Mouse (Mus musculus): ENCODE results near the gene Lgi1. TPM values are rescaled to one million over a fixed set of nuclear protein-coding genes. Genes with fewer than 3 reads are reported as not detected.
A peak's percentile ranks its signal among the peaks of the same experiment; 100 is the strongest.

Gene Lgi1
- total RNA-seq, 2 experiments from 2014 or later: 2.9 to 7.3 TPM

DNA sequence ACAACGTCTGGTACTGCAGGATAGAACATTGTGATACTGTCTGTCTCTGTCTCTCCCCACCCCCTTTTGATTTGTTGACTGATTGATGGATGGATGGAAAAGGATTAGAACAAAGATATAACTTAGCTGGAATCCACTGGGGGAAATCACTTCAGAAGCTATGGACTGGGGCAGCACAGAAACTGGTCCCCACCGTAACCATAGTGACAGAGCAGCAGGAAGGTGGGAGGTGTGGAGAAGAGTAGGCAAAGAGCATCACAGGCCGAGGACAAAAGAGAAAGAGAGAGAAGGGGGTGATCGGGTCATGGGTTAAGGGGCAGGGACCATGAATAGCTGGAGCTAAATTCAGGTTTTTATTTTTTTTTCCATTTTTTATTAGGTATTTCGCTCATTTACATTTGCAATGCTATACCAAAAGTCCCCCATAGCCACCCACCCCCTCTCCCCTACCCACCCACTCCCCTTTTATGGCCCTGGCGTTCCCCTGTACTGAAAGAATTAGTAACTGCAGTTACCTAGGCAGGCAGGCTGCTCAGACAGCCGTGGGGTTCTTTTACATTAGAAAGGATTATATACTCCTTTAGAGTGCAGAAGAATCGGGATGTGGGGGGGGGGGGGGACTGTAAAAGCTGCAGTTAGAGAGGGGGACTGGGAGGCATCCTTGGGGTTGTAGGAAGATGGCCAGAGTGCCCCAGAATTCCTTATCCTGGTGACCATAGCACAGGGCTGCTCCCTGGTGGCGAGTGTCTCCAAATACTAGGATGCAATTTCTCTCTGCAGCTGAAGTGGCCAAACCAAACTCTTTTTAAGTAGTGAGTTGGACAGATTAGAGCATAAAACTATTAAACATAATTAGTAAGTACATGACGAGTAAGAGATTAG is 60.1 kb downstream of the Lgi1 start:
- intact Hi-C loops (cut with DNase I): loop anchor here (2.0 kb wide), 1 partner anchor 70 kb away; no protein-coding TSS in a partner anchor
- DNase-seq: no peak

DNA sequence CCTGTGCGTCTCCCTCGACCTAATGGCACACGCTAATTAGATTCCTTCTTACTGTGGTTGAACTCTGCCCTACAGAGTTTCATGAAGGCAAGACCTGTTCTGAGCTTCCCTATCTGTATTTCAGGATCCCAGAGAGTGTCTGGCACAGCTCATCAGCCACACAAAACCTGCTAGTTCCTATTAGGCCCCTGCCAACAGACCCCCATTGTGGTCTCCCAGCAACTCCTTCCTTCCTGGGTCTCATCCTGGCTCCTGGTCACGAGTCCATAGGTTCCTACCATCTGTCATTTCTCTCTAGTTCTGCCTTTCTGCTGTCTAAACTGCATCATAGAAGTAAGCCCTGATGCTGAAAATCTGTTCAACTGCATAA is 60.7 kb downstream of the Lgi1 start:
- no peak for DNase-seq
- intact Hi-C loops (cut with DNase I): loop anchor here (2.0 kb wide), 1 partner anchor 70 kb away; no protein-coding TSS in a partner anchor

DNA sequence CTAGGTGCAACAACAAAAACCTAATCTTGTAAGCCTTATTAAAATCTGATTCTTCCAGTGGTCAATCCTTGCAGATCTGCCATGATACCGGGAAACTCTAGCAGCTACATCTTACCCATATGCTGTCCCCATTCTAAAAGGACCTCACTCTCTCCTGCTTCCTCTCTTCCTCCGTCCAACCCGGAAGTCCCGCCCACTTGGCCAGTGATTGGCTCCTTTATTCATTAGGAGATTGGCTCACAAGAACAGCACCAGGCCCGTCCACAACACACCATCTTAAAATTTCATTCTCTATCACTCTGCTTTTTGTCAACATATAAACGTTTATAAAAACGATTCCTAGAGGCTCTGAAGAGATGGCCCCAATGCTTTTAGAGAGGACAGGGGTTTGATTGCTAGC is 61.5 kb downstream of the Lgi1 start:
- DNase-seq: no peak
- intact Hi-C loops (cut with DNase I): loop anchor here (2.0 kb wide), 1 partner anchor 71 kb away; no protein-coding TSS in a partner anchor

DNA sequence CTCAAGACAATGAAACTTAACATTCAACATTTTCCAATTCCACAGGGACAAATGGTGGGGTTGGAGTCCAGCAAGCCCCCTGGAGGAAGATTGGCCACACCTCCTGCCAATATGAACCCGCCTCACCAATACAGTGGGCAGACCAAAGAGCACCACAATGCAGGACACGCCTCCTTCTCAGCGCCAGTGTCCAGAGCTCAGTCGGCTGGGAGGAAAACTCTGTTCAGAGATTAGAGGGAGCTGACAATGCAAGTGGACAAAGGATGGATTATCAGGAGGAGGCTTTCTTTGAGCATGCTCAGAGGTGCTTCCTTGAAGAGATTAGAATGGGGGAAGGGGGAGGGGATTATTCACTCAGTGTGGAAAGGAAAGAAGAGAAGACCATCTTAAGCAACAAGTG is 62.7 kb downstream of the Lgi1 start:
- intact Hi-C loops (cut with DNase I): no loop called here

DNA sequence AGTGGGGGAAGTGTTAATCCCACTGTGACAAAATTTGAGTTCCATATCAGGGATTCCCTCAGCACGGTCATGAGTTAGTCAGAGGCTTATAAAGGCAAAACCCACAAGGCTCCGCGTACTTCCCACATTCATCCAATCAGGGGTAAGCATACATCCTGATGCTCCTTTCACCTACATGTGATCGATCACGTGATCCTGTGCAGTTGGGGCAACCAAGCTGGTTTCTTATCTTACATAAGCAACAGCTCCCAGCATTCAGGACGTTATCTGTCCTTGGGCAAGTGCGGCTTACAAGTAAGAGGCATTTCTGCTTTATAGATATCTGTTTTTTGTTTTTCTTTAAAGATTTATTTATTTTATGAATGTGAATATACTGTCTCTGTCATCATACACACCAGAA is 63.7 kb downstream of the Lgi1 start:
- intact Hi-C loops (cut with DNase I): no loop called here
- no peak for DNase-seq

More for the DNA sequence above, 62.7 kb downstream of the Lgi1 start:
- DNase-seq: no peak

DNA sequence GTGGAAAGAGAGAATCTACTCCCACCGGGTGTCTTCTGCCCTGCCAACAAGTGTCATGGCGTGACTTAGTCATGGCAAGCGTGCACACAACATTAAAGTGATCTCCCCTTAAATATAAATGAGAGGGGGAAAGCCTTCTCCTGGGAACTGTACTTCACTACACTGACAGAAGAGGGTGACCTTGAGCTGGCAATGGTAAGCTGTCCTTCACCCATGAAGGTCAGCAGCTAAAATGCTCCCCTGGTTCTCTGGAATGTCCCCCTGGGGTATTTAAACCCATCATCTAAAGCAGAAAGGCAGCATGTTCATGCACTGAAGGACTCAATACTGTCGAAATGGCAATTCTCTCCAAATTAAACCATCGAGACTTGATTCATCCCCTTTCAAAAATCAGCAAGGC is 64.9 kb downstream of the Lgi1 start:
- intact Hi-C loops (cut with DNase I): no loop called here
- DNase-seq: no peak

DNA sequence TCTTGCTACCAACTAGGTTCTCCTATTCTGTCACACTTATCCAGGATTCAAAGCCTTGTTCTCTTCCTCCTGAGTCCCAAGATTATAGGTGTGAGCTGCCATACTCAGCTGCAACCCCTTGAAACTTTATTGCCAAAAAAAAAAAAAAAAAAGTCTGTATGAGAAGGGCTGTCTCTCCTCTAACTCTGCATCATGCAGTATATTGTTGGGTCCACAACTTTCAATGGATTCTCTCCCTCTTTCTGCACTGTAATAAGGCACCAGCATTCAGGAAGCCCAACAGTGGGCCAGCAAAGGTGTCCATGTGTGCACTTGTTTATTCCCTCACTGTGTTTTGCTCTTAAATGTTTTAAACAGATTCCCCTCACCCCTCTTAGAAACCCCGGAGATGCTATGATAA is 66.7 kb downstream of the Lgi1 start:
- intact Hi-C loops (cut with DNase I): no loop called here
- no peak for DNase-seq

DNA sequence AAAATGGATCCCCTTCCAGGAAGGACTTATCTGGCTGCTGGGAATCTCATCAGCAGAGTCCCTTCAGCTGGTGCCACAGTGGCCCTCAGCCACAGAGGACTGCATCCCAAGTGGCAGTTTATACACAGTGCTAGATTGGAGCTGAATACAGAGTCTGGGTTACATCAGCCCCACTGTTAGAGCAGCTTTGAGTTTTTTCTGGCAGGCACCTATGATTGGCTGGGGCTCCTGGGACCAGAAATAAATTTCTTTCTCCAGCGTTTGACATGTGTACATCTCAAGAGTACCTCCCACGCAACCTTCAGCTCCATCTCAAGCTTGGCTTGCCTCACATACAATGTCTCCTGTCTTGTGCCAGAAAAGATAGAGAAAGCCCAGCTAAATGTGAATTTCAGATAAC is 67.9 kb downstream of the Lgi1 start:
- DNase-seq: no peak
- intact Hi-C loops (cut with DNase I): no loop called here

DNA sequence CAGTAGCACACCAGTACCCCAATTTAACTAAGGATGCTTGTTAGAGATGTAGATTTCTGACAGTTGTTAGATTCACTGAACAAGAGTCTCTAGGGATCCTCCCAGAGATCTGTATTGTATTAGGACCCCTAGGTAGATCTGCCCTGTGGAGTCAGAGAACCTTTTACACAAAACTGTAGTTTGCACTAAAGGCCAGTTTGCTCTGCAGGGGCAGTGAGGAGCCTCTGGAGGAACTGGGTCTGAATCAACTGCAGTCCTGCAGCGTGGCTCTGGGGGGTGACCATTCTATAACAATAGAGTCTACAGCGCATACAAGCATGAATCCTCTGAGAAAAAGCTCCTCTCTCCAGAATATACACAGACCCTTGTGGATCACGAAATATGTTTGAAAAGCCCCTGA is 68.5 kb downstream of the Lgi1 start:
- intact Hi-C loops (cut with DNase I): no loop called here
- DNase-seq: no peak

DNA sequence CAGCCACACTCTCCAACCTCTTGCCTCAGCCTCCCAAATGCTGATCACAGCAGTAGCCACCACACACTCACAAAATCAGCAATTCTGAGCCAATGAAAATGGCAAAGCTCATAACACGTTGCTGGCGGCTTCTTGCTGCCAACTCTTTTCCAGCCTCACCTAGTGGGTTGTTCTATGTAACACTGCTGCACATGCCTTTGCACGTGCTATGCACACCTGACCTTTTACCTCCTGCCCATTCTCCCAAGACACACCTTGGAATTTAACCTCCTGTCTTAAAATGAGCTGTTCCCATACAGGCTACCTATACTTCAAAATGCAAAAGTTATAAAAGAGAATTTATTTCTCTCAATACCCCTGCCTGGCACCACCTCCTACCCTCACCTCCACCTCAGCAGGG is 72.2 kb downstream of the Lgi1 start:
- intact Hi-C loops (cut with DNase I): no loop called here
- no peak for DNase-seq

DNA sequence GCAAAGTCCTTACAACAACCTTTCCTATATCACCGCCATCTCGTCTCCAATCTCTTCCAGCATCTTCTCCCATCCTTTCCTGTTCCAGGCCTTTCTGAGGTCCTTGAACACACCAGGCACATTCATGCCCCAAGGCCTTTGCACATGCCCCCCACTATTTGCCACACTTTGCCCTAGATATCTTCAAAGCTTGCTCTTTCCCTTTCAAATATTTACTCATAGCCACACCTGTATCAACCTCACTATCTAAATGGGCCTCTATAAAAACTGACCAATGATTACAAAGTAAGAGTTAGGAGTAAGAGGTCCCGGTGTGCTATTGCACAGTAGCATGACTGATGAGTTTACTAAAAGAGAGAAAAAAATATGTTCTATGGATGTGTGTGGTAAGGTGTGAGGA is 73.0 kb downstream of the Lgi1 start:
- no peak for DNase-seq
- intact Hi-C loops (cut with DNase I): no loop called here

DNA sequence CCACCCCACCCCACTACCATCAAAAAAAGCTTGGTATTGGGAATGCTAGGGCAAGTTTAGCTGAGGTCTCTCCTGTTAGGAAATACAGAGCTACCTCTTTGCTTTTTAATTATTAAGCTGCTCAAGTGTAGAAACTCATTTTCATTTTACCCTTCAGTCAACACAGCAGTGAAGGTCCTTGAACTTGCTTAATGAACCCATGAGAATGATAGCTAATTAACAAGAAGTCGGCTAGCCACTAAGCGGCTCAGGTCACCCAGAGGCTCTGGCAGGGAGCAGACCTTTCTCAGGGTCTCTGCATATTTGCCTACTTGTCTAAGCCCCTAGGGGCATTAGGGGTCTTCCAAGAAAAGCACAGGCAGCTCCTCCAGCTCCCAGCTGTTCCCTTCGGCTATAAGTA is 75.4 kb downstream of the Lgi1 start:
- intact Hi-C loops (cut with DNase I): no loop called here
- no peak for DNase-seq

DNA sequence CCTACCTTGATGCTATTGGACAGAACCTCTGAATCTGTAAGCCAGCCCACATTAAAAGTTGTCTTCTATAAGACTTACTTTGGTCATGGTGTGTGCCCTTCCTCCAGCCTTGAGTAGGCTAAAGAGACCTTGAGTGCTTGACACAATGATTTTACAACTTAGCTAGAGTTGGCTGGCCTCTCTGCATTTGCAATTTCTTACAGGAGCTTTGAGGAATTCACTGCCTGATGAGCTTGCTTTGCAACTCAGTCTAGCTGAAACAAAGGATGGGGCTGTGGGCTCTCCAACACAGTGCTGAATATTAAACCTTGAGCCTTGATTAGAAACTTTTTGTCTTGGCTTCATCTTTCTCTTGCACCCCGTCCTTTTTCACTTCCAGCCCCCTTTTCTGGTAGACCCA is 78.9 kb downstream of the Lgi1 start:
- DNase-seq: no peak
- intact Hi-C loops (cut with DNase I): no loop called here

DNA sequence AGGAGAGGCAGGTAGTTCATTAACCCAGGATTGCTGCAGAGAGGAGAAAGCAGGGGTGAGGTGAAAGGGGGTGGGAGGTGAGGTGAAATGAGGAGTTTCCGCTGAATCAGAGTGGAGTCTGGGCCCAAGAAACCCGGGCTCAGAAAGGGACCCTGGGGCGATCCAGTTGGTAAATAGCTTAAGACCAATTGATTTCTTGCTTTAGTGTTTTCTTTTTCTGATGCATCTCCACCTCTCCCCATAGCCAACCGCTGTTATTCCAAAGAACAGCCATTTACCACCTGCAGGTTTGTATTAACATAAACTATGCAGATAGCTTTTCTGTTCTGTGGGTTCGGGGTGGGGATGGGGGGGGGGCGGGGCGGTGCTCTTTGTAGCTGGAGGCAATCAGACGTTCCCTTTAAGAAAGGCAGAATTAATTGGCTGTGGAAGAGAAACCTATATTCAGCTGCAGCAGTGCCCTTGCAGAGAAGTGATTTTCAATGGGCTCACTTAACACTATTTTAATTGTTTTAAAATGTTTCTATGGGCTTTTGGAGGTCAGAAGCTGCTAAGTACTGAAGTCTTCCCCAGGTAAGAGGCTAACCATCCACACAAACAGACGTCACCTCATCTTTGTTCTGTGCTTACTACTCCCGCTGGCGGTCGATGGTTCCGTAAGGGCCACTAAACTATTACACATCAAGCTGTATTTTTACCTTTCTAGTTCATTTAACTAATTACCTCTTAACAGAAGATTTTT is 84.1 kb downstream of the Lgi1 start:
- intact Hi-C loops (cut with DNase I): no loop called here

DNA sequence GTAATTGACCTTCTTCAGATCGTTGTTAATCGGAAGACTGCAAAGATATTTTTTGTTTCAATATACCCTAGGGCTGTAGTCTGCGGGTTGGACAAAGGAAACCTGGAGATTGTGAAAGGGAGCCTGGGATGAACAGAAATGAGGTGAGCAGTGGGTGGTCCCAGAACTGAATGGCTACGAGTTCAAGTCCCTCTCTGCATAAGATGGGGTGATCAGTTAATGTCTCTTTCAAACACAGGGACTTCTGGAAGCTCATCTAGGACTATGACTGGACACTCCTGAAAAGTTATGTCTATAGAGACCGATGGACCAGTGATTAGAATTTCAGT is 84.6 kb downstream of the Lgi1 start:
- intact Hi-C loops (cut with DNase I): no loop called here
- DNase-seq: no peak

More for the DNA sequence above, 84.1 kb downstream of the Lgi1 start:
- no peak for DNase-seq

DNA sequence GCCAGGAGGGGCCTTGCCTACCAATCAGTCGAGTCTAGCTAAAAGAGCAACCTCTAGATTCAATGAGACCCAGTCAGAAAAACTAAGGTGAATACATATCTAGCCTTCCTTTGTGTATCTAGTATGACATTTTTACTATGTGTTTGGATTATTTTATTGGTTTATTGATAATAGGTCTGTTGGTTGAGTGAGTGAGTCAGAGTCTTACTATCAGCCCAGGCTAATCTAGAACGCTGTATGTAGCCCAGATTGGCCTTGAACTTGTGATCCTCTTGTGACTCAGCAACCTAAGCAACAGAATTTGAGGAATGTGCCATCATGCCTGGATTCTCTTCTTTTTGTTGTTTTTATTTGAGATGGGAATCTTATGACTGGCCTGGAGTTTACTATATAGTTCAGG is 86.9 kb downstream of the Lgi1 start:
- intact Hi-C loops (cut with DNase I): loop anchor here (1.0 to 10.0 kb wide), 5 partner anchors 144 to 646 kb away; partner anchors contain the start of gene Cep55
- no peak for DNase-seq

DNA sequence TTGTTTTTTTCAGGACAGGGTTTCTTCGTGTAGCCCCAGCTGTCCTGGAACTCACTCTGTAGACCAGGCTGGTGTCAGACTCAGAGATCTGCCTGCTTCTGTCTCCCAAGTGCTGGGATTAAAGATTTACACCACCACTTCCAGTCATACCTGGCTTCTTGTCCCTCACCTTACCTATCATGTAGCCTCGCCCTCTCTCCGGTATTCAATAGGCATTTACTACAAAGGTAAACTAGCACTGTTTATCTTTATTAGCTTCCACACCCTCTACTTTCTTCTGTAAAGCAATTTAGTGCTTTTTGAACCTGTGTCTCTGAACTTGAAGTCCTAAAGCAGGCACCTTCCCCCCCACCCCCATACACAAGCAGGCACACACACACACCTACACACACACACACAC is 87.4 kb downstream of the Lgi1 start:
- intact Hi-C loops (cut with DNase I): loop anchor here (1.0 to 10.0 kb wide), 6 partner anchors 98 to 647 kb away; partner anchors contain the start of gene Cep55
- no peak for DNase-seq

DNA sequence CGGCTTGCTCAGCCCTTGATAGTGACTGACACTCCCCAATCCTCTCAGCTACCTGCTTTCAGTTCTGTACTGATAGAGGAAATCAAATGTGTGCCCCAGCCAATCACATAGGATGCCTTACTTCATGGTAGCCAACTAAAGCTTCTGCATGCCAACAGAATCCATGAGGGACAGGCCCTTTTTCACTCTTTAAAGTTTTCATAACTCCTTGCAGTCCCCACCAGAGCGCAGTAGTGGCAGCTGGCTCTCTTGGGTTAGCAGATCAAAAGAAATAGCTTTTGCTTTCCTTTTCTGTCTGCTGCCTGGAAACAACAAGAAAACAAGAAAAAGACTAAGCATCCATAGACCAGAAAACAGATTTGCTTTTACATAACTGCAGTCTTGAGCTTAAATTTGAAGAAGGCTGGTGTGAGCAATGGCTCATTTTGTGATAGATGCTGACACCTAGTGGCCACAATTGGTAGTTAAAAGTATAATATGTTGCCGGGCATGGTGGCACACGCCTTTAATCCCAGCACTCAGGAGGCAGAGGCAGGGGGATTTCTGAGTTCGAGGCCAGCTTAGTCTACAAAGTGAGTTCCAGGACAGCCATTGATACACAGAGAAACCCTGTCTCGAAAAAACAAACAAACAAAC is 88.3 kb downstream of the Lgi1 start:
- intact Hi-C loops (cut with DNase I): loop anchor here (1.0 to 10.0 kb wide), 5 partner anchors 99 to 648 kb away; partner anchors contain the start of gene Cep55
- peak; percentile 18 to 22 for DNase-seq

DNA sequence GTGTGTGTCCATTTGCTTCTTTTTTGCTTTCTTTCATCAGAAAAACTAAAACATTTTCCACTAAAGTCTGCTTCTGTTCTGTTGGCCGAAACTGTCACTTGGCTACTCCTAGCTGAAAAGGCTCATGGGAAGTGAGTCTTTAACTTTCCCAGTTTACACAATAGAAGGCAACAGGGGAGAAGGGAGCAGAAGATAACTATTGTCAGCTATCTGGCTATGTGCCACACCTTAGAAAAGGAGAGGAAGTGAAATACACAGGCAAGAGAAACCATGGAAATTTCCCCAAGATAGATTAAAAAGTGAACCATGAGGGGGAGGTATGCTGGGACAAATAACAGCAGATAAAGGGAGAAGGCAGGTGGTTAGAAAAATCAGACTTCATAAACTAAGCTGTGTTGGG is 89.9 kb downstream of the Lgi1 start:
- intact Hi-C loops (cut with DNase I): loop anchor here (5.0 to 10.0 kb wide), 4 partner anchors 147 to 649 kb away; partner anchors contain the start of gene Cep55
- DNase-seq: no peak

DNA sequence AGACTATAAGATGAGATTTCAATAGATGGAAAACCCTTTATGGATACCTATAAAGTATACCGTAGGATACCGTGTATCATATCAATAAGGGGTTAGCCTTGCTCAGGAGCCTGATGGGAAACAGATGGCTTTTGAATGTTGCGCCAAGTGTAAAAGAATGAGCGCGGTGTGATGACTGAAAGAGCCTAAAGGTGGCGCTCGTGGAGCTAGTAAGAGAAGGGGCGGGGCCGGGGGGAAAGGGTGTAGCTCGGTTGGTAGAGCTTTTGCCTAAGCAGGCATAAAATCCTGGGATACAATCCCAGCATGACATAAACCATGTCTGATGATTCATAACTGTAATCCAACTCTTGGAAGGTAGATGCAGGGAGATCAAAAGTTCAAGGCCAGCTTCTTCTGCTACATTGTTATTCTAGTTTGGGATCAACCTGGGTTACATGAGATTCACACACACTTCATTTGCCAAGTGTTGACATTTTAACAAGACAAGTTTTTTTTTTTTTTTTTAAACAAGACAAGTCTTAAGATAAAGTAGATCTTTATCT is 90.6 kb downstream of the Lgi1 start:
- intact Hi-C loops (cut with DNase I): loop anchor here (5.0 to 10.0 kb wide), 4 partner anchors 148 to 650 kb away; partner anchors contain the start of gene Cep55
- no peak for DNase-seq

Measured in heart, postnatal 36 days (tissue).